Mouse (Mus musculus) forebrain, embryonic 15.5 days (tissue): Measurements from ENCODE around the gene Nlrx1. TPM values are rescaled to one million over a fixed set of nuclear protein-coding genes. Genes with fewer than 3 reads are reported as not detected.

ENCODE experiments used
- ATAC-seq: fragments of 200-750 bp; cut with Nextera tagmentation; replicated peaks from 2 replicates; pipeline ENCODE4 v1.8.0; 2017; ENCODE audit warnings: mild to moderate bottlenecking, moderate TSS enrichment, moderate library complexity
- H3K27ac ChIP-seq: fragments of 300-500 bp; sonication (generic); replicated peaks from 2 replicates; pipeline ENCODE4 v1.5.1; 2015; ENCODE audit warnings: mild to moderate bottlenecking, inconsistent platforms
- H3K27me3 ChIP-seq: fragments of 300-500 bp; sonication (generic); 2 replicates; pipeline ENCODE4 v1.6.1; 2015; ENCODE audit warnings: inconsistent platforms
- H3K36me3 ChIP-seq: fragments of 300-500 bp; sonication (generic); 2 replicates; pipeline ENCODE4 v1.6.1; 2015; ENCODE audit warnings: mild to moderate bottlenecking, inconsistent platforms
- H3K4me1 ChIP-seq: fragments of 300-500 bp; sonication (generic); 2 replicates; pipeline ENCODE4 v1.6.1; 2015; ENCODE audit warnings: inconsistent platforms
- H3K4me2 ChIP-seq: fragments of 300-500 bp; sonication (generic); replicated peaks from 2 replicates; pipeline ENCODE4 v1.6.1; 2015; ENCODE audit warnings: mild to moderate bottlenecking, inconsistent platforms
- H3K4me3 ChIP-seq: fragments of 300-500 bp; sonication (generic); 2 replicates; pipeline ENCODE4 v1.5.1; 2015; ENCODE audit warnings: mild to moderate bottlenecking, inconsistent platforms
- H3K9ac ChIP-seq: fragments of 300-500 bp; sonication (generic); replicated peaks from 2 replicates; pipeline ENCODE4 v1.6.1; 2015; ENCODE audit warnings: mild to moderate bottlenecking, inconsistent platforms
- H3K9me3 ChIP-seq: fragments of 300-500 bp; sonication (generic); 2 replicates; pipeline ENCODE4 v1.6.1; 2016; ENCODE audit warnings: inconsistent platforms
- WGBS: fragments of 180-500 bp; shearing (Covaris S2); methylation state at CpG from one replicate; pipeline ENCODE4 v1.1.7; 2015; ENCODE audit warnings: mixed read lengths; 5-methylcytosine and 5-hydroxymethylcytosine counted together
- polyA plus RNA-seq: library from polyadenylated mRNA; unstranded; fragments of >200 nt; fragmentation: Nextera tagmentation; extraction: Ambion mirVana; gene quantifications from 2 replicates; pipeline ENCODE4 v1.2.1, GENCODE M21; 2015

The Nlrx1 gene
- polyA plus RNA-seq, 1 experiment from 2014 or later, result 4.5 TPM

DNA sequence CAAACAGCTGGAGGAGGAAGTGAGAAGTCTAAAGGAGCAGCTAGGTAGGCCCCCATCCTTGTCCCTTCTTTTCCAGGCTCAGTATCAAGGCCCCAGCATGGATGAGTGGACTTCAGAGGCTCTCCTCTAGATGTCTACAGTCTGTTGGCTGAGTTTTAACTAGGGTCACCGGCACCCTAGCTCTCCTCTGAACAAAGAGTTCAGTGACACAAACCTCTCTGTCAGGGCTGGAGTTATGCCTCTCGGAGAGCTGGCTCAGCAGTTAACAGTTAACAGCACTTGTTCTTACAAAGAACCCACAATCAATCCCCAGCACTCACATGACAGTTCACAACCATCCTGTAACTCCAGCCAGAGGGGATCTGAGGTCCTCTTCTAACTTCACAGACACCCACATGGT is 24.8 kb downstream of the Nlrx1 start:
- no peak overlapping the region for H3K9ac ChIP-seq
- no peak overlapping the region for H3K4me2 ChIP-seq
- no peaks in the 10 kb centered on the region for H3K27me3 ChIP-seq
- WGBS, result 61% methylated on average over 2 of the region's 2 CpGs
- no peak for ATAC-seq
- no peaks in the 10 kb centered on the region for H3K9me3 ChIP-seq
- no peak overlapping the region for H3K27ac ChIP-seq
- H3K4me1 ChIP-seq, result no peaks in the 10 kb centered on the region
- H3K36me3 ChIP-seq, result no peaks in the 10 kb centered on the region
- H3K4me3 ChIP-seq, result no peak overlapping the region

DNA sequence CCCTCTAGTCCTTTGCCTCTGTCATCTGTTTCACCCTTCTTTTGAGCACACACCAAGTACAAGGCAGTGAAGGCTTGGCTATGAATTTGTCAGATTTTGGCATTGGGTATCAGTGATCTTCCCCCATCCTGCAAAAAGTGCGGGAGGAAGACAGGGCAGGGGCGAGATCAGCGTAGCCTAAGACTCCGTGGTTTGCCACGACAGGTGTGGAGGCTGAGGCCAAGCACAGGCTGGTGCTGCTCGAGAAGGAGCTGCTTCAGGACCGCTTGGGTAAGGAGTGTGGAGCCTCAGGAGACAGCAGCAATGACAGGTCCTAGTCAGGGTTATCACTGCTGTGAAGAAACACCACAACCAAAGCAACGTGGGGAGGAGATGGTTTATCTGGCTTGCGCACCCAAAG is 27.0 kb downstream of the Nlrx1 start:
- no peaks in the 10 kb centered on the region for H3K36me3 ChIP-seq
- H3K9ac ChIP-seq, result no peak overlapping the region
- WGBS, result 83% methylated on average over 9 of the region's 9 CpGs
- ATAC-seq, result no peak
- H3K9me3 ChIP-seq, result no peaks in the 10 kb centered on the region
- no peaks in the 10 kb centered on the region for H3K27me3 ChIP-seq
- H3K27ac ChIP-seq, result no peak overlapping the region
- no peaks in the 10 kb centered on the region for H3K4me1 ChIP-seq
- no peak overlapping the region for H3K4me2 ChIP-seq
- H3K4me3 ChIP-seq, result no peak overlapping the region

DNA sequence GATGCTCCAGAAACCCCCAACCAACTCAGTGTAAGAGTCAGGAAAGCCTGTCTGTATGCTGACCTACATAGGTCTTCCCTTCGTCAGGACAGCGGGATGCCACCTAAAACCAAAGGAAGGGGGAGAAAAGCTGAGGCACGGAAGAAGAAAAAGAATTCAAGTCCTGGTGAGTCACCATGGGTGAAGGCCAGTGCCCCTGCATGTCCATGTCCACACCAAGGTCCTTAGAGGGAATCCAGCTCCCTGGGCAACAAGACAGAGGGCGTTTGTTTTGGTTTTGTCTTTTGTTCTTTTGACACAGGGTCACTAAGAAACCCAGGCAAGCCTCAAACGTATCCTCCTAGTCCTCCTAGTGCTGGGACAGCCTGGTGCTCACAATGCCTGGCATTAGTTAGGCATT is 27.5 kb downstream of the Nlrx1 start:
- ATAC-seq, result no peak
- Histone ChIP-seq H3K36me3 (no peaks in the 10 kb centered on the region), H3K27ac (no peak overlapping the region), H3K4me1 (no peaks in the 10 kb centered on the region), H3K4me3 (no peak overlapping the region), H3K4me2 (no peak overlapping the region), H3K9ac (no peak overlapping the region), H3K9me3 (no peaks in the 10 kb centered on the region), H3K27me3 (no peaks in the 10 kb centered on the region)
- 50% methylated on average over 5 of the region's 5 CpGs for WGBS

DNA sequence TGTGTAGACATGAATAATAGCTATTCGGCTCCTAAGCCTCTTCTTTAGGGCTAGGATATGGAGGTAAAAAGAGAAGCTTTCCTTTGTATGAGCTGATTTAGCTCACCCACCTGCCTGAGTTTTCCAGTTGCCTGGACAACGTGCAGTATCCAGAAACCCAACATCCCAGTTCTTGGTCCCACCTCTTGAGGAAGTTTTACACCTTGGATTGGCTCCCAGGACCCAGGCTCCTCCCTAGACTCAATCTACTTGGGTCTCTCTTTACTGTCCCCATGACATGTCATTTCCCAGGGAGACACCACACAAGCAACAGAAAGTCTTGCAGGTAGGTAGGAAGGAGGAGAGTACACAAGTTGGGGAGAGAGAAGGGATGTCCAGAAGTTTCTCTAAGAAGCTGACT is 28.0 kb downstream of the Nlrx1 start, which contains the start of gene Ccdc153:
Gene Ccdc153 (plus strand): TSS at position 278 of the 400 bp plus-strand sequence.
- ATAC-seq, result no peak
- Histone ChIP-seq H3K36me3 (no peaks in the 10 kb centered on the region), H3K4me2 (no peak within 1 kb of the TSS), H3K27ac (no peak within 1 kb of the TSS), H3K9me3 (no peaks in the 10 kb centered on the region), H3K27me3 (no peaks in the 10 kb centered on the region), H3K4me1 (no peaks in the 10 kb centered on the region), H3K4me3 (no peak within 1 kb of the TSS), H3K9ac (no peak within 1 kb of the TSS)
- 58% methylated on average over 2 of the region's 2 CpGs for WGBS

DNA sequence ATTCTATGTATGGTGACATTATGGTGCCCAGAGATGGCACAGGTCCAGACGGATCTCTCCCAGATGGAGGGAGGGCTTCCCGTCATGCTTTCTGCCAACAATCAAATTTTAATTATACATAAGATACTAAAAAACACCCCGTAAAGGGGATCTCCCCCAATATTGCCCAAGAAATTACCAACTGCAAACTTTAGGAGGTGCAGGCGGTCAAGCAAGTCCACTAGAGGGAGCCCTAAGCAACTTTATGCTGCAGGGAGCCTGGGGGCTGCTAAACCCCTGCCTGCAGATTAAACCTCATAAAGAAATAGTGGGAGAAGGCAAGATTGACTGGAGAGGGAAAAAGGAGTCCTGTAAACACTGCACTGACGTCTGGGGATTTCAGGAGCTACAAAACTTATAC is 29.0 kb downstream of the Nlrx1 start:
- H3K4me3 ChIP-seq, result no peak overlapping the region
- H3K4me1 ChIP-seq, result peaks cover 4% of the 10 kb centered on the region; the same call in 1 of the 2 replicates
- no peaks in the 10 kb centered on the region for H3K9me3 ChIP-seq
- no peak overlapping the region for H3K27ac ChIP-seq
- no peaks in the 10 kb centered on the region for H3K27me3 ChIP-seq
- no peaks in the 10 kb centered on the region for H3K36me3 ChIP-seq
- 11% methylated on average over 5 of the region's 5 CpGs for WGBS
- no peak for ATAC-seq
- no peak overlapping the region for H3K4me2 ChIP-seq
- H3K9ac ChIP-seq, result no peak overlapping the region

DNA sequence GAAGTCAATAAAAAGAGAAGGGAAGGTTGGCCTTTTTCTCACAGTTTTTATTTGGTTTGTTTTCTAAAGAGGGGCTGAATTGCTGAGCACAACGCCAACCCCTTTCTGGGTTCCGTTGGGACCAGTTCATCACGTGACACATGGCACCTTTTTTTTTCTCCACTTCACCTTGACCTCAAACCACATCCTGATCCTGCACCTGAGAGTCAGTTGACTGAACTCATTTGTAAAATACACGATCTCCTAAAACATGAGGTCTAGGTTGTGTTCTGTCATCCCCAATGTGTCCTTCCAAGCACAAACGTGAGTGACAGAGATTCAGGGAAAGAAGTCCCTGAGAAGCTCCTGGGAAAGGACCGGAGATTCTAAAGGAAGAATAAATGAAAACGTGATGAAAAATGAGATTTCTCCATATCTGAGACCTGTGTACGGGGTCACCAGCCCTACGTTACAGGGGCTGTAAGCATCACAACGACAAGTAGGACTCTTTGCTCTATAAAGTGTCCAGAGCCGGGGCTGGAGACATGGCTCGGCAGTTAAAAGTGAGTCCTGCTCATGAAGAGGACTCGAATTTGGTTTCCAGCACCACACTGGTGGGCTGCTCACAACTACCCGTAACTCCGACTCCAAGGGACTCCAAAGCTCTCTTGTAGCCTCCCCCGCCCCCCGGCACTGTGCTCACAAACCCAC is 29.8 kb downstream of the Nlrx1 start:
- H3K9ac ChIP-seq, result no peak overlapping the region
- 78% methylated on average over 17 of the region's 17 CpGs for WGBS

DNA sequence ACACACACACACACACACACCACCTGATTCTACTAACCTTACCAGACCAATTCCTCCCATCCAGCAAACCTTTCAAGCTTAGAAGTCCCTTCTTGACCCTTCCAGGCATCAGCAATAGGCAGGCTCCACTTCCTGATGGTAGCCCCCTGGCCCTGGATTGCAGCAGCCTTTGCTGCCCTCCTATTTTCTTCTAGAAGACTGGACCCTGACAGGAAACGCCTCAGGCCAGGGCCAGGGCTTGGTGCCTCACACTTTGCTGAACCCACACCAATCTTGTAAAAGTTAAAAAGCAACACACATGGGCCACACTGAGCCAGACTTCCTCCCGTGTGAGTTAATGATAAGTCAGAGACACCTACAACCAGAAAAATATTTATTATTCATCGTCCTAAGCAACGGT is 31.3 kb downstream of the Nlrx1 start:
- ATAC-seq, result no peak
- Histone ChIP-seq H3K9me3 (no peaks in the 10 kb centered on the region), H3K9ac (no peak overlapping the region), H3K27ac (no peak overlapping the region), H3K36me3 (no peaks in the 10 kb centered on the region), H3K4me3 (no peak overlapping the region), H3K4me2 (no peak overlapping the region), H3K27me3 (no peaks in the 10 kb centered on the region), H3K4me1 (peaks cover 12% of the 10 kb centered on the region)
- 89% methylated on average over 4 of the region's 4 CpGs for WGBS

More for the DNA sequence above, 29.8 kb downstream of the Nlrx1 start:
- H3K27me3 ChIP-seq, result no peaks in the 10 kb centered on the region
- no peak overlapping the region for H3K4me3 ChIP-seq
- H3K9me3 ChIP-seq, result no peaks in the 10 kb centered on the region
- H3K4me2 ChIP-seq, result no peak overlapping the region
- no peak overlapping the region for H3K27ac ChIP-seq
- H3K4me1 ChIP-seq, result peaks cover 5% of the 10 kb centered on the region; the same call in 1 of the 2 replicates
- no peaks in the 10 kb centered on the region for H3K36me3 ChIP-seq
- no peak for ATAC-seq

DNA sequence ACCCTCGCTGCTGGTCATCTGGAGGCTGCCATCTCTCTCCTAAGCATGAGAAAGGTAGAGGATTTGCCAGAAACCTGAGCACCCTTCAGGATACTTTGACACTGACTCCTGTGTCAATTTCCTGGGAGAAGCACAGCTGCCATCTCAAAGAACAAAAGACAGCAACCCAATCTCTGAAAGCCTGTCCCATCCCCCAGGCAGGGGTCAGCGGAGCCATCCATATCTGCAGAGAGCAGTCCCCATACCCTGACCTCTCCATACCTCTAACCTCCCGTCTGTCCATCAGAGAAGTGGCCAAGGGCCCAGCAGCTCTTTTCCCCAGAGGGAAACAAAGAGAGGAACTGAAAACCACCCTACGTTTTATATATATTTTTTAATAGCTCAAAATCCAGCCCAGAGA is 31.8 kb downstream of the Nlrx1 start:
- H3K27me3 ChIP-seq, result no peaks in the 10 kb centered on the region
- no peak overlapping the region for H3K9ac ChIP-seq
- no peak overlapping the region for H3K4me2 ChIP-seq
- no peak for ATAC-seq
- H3K4me1 ChIP-seq, result peaks cover 18% of the 10 kb centered on the region
- 67% methylated on average over 4 of the region's 4 CpGs for WGBS
- no peaks in the 10 kb centered on the region for H3K9me3 ChIP-seq
- no peak overlapping the region for H3K27ac ChIP-seq
- no peak overlapping the region for H3K4me3 ChIP-seq
- no peaks in the 10 kb centered on the region for H3K36me3 ChIP-seq

DNA sequence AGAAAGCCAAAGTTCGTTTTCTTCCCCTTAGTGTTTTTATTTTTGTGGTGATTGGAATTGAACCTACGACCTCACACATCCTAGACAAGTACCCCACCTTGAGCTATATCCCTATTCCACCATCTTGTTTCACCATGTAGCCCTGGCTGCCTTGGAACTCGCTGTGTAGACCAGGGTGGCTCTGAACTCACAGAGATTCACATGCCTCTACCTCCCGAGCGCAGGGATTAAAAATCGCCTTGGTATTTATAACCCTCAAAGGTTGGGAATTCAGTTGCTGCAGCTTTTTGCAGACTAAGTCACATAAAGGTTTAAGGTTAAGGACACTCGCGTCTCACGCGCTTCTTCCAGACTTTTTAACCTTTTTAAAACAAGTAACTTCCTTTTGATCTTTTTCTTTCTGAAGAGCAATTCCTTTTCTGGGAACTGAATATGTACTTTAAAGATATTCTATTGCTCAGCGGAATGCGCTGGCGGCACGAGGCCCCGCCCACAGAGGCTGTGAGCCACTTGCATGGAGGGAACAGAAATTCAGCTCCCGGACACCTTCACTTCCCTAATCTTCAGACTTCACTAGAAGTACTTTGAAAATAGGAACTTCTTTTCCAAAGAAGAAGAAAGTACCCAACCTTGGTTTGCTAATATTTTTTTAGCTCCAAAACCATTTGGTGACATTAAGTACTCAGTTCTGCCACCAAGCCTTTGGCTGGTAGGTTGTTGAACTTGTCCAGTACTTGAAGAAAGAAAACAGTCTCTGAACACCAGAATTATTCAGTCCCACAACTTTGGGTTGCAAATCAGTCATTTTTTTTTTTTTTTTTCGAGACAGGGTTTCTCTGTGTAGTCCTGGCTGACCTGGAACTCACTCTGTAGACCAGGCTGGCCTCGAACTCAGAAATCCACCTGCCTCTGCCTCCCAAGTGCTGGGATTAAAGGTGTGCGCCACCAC is 33.6 kb downstream of the Nlrx1 start:
- H3K4me2 ChIP-seq, result peak overlapping the region; percentile 31
- no peak overlapping the region for H3K9ac ChIP-seq
- H3K4me1 ChIP-seq, result peaks cover 29% of the 10 kb centered on the region
- peak overlapping the region; percentile 59 for H3K4me3 ChIP-seq
- H3K27me3 ChIP-seq, result no peaks in the 10 kb centered on the region
- H3K27ac ChIP-seq, result no peak overlapping the region
- no peaks in the 10 kb centered on the region for H3K9me3 ChIP-seq
- 27% methylated on average over 19 of the region's 19 CpGs for WGBS
- ATAC-seq, result peak; percentile 44; the same call in 1 of the 2 replicates
- no peaks in the 10 kb centered on the region for H3K36me3 ChIP-seq

DNA sequence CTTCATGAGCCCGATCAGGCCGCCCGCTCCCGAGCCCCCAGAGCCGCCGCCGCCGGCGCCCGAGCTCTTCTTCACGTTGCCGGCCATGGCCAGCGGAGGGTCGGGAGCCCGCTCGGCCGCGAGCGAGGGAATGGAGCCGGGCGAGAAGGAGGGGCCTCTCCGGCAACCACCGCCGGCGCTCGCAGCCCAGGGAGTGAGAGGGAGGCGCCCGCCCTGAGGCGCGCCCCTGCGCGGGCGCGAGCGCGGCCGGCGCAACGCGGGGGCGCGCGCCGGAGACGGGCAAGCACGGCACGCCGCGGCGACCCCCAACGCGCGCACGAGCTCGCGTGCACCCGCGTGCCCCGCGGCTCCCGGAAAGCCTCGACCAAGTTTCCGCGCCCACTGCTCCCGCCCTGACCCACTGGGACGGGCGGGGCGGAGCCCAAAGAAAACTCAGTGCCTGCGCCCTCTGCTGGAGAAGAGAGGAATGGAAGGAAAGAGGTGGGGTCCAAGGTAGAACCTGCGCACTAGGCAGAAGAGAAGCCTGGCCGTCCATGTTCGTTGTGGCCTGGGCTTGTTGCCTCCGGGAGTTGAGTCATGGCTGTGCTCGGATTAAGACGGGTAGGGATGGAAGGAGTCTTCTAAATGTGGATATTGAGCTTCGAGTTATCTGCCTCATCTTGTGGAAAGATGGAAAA is 34.5 kb downstream of the Nlrx1 start, which contains the start of gene Cbl:
Gene Cbl (minus strand): TSS at position 248 of the 677 bp plus-strand sequence.
- peak within 1 kb of the TSS; percentile 59 for H3K4me3 ChIP-seq
- under 1% methylated on average over 59 of the region's 76 CpGs for WGBS
- peak within 1 kb of the TSS; percentile 54 for H3K4me2 ChIP-seq
- H3K27me3 ChIP-seq, result no peaks in the 10 kb centered on the region
- H3K9ac ChIP-seq, result peak within 1 kb of the TSS; percentile 82
- peaks cover 29% of the 10 kb centered on the region for H3K4me1 ChIP-seq
- H3K36me3 ChIP-seq, result no peaks in the 10 kb centered on the region
- H3K9me3 ChIP-seq, result no peaks in the 10 kb centered on the region
- ATAC-seq, result peak; percentile 95
- H3K27ac ChIP-seq, result peak within 1 kb of the TSS; percentile 93

DNA sequence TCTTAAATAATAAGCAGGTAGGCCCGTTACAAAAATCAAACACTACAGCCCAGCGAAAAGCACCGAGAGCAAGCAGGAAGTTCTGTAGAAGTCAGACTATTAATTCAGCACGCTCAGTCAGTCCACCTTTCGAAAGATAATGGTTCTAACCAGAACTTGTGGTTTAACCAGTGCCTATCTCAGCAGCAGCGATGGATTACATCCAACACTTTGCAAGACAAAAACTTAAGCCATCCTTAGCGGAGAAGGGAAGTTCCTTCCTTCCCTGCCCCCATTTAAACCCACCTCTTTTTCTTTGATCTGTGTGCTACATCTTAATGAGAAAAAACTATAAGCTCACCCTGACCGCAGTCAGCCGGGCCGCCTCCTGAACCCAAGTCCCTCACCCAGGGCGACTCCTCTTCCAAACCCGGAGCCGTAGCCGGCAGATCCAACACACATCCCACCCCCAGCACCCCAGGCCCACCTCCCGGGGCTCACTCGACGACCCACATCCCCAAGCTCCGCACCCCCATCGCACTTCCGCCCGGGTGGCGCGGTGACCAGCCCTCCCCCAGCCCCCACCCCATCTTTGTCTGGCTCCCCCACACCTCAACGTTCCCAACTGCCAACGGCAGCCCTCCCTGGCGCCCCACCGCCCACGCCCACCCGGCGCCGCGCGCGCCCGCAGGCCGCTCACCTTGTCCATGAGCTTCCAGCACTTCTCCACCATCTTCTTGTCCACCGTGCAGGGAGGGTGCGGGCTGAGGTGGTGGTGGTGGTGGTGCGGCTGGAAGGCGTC is 35.2 kb downstream of the Nlrx1 start:
- no peaks in the 10 kb centered on the region for H3K9me3 ChIP-seq
- no peaks in the 10 kb centered on the region for H3K36me3 ChIP-seq
- peak overlapping the region; percentile 59 for H3K4me3 ChIP-seq
- H3K9ac ChIP-seq, result peak overlapping the region; percentile 82
- H3K4me1 ChIP-seq, result peaks cover 30% of the 10 kb centered on the region
- peak overlapping the region; percentile 93 for H3K27ac ChIP-seq
- peak overlapping the region; percentile 54 for H3K4me2 ChIP-seq
- under 1% methylated on average over 39 of the region's 40 CpGs for WGBS
- no peaks in the 10 kb centered on the region for H3K27me3 ChIP-seq
- ATAC-seq, result peak; percentile 84
